Mouse (Mus musculus): ENCODE results near the gene Zfp648.

The Zfp648 gene

GRCm38 (mm10) chr1:154219991-154220390 lies 19.0 kb downstream of the Zfp648 start:
- DNase-seq (ENCODE audit: low read depth, low spot score), result no peak

GRCm38 (mm10) chr1:154220566-154220965 lies 19.6 kb downstream of the Zfp648 start:
- DNase-seq (ENCODE audit: low read depth, low spot score), result no peak

DNA sequence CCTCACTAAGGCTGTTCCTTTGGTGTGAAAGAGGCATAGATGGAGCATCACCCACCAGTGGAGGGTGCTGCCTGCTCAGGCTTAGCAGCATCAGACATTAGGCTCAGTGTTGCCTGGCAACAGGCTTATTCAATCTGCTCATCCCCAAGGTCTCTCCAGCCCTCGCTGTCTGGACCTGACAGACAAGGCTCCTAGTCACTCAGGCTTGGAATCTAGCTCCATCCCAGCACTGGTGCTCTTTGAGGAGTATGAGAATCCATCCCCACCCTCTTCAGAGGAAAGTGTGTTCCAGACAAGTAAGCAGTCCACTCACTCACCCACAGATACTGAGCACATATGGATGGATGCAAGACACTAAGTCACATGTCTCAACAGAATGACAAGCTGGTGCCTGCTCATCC lies 22.8 kb downstream of the Zfp648 start:
- DNase-seq (ENCODE audit: low read depth, low spot score), result no peak

DNA sequence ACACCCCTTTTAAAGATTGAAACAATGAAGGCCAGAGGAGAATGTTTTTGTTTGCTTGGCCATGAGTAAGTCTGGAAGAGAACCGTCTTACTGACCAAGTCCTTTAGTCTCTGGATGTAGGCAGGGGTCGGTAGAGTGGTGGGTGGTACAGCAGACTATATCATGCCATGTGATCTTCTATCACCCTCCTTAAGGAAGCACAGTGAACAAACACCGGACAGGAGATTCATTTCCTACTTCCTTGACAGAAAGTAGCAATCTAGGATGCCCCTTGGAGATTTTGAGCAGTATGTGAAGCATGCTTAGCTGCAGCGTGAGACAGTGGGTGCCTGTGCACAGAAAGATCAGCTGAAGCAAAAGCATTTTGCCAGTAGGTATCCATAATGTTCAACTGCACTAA lies 31.6 kb downstream of the Zfp648 start:
- DNase-seq (ENCODE audit: low read depth, low spot score), result no peak

DNA sequence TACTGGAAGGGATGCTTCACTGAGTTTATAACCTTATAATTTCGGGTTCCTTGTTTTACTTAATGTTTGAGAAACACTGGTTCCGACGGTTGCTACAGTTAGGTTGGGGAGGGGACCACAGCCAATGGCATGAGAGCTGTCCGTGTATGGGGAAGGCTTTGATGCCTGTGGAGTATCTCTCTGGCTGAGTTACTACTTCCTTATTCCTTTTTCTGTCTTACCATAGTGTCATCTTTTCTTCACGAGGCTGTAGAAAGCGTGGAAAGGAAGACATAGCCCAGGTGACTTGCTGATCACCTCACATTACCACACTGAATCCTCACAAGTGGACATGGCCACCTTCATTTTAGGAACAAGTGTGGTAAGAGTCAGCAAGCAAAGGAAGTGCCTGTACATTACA lies 32.0 kb downstream of the Zfp648 start:
- DNase-seq (ENCODE audit: low read depth, low spot score), result no peak

- DNase-seq (ENCODE audit: low read depth, low spot score), result no peak
Measured at GRCm38 (mm10) chr1:154234814-154235213, 33.8 kb downstream of the Zfp648 start.

- DNase-seq (ENCODE audit: low read depth, low spot score), result no peak
Measured at GRCm38 (mm10) chr1:154238876-154239275, 37.9 kb downstream of the Zfp648 start.

DNA sequence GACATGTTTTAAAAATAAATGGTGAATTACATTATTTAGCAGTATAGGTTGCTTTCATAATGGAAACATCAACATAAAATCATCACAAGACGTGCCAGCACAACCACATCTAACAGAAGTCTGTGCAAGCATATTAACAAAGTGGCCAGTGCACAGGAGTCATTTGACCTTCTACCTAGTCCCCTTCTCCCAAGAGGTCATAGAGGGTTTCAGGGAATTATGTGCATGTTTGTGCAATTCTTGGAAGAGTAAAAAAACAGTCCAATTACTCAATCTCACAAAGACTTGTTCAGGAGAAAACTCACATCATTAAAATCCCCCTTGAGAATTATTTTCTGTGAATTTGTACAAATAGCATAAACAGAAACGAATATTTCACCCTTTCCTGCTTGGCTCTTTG lies 50.2 kb downstream of the Zfp648 start:
- no peak for DNase-seq (ENCODE audit: low read depth, low spot score)

- no peak for DNase-seq (ENCODE audit: low read depth, low spot score)
Measured at GRCm38 (mm10) chr1:154252739-154253138, 51.8 kb downstream of the Zfp648 start.
